Mouse (Mus musculus) forebrain, embryonic 12.5 days (tissue): Measurements from ENCODE around the gene Calm2. TPM values are rescaled to one million over a fixed set of nuclear protein-coding genes. Genes with fewer than 3 reads are reported as not detected.
A peak's percentile ranks its signal among the peaks of the same experiment; 100 is the strongest.

Source experiments
- ATAC-seq: fragments of 200-750 bp; cut with Nextera tagmentation; 2 replicates; pipeline ENCODE4 v1.8.0; 2017; ENCODE audit warnings: moderate TSS enrichment; ENCODE audit not compliant: low FRiP score
- H3K27ac ChIP-seq: fragments of 300-500 bp; sonication (generic); 2 replicates; pipeline ENCODE4 v1.5.1; 2016; ENCODE audit warnings: mild to moderate bottlenecking
- H3K27me3 ChIP-seq: fragments of 300-500 bp; sonication (generic); 2 replicates; pipeline ENCODE4 v1.6.1; 2016; ENCODE audit warnings: mild to moderate bottlenecking
- H3K36me3 ChIP-seq: fragments of 300-500 bp; sonication (generic); replicated peaks from 2 replicates; pipeline ENCODE4 v1.6.1; 2016; ENCODE audit warnings: mild to moderate bottlenecking
- H3K4me1 ChIP-seq: fragments of 300-500 bp; sonication (generic); 2 replicates; pipeline ENCODE4 v1.6.1; 2016
- H3K4me2 ChIP-seq: fragments of 300-500 bp; sonication (generic); 2 replicates; pipeline ENCODE4 v1.6.1; 2016; ENCODE audit warnings: mild to moderate bottlenecking, moderate library complexity
- H3K4me3 ChIP-seq: fragments of 300-500 bp; sonication (generic); replicated peaks from 2 replicates; pipeline ENCODE4 v1.5.1; 2016; ENCODE audit warnings: mild to moderate bottlenecking
- H3K9ac ChIP-seq: fragments of 300-500 bp; sonication (generic); 2 replicates; pipeline ENCODE4 v1.6.1; 2016; ENCODE audit warnings: mild to moderate bottlenecking
- H3K9me3 ChIP-seq: fragments of 300-500 bp; sonication (generic); 2 replicates; pipeline ENCODE4 v1.6.1; 2016
- WGBS: fragments of 180-500 bp; shearing (Covaris S2); methylation state at CpG from one replicate; pipeline ENCODE4 v1.1.7; 2016; 5-methylcytosine and 5-hydroxymethylcytosine counted together
- polyA plus RNA-seq: library from polyadenylated mRNA; unstranded; fragments of >200 nt; fragmentation: Nextera tagmentation; extraction: Ambion mirVana; gene quantifications from 2 replicates; pipeline ENCODE4 v1.2.1, GENCODE M21; 2016

The Calm2 gene
- polyA plus RNA-seq, result 1,267 and 1,277 TPM in 2 replicates

GRCm38 (mm10) chr17:87446767-87447611 is at the start of gene Calm2:
Calm2 (minus strand) TSS chr17:87446935.
- H3K27me3 ChIP-seq, result no peaks in the 10 kb centered on the region
- peak; percentile 93 for ATAC-seq
- peaks cover 35% of the 10 kb centered on the region for H3K4me1 ChIP-seq
- H3K36me3 ChIP-seq, result no peaks in the 10 kb centered on the region; the same call in 1 of the 2 replicates
- peak within 1 kb of the TSS; percentile 93 for H3K4me3 ChIP-seq
- under 1% methylated on average over 68 of the region's 69 CpGs for WGBS
- no peaks in the 10 kb centered on the region for H3K9me3 ChIP-seq
- peak within 1 kb of the TSS; percentile 99 for H3K27ac ChIP-seq
- H3K9ac ChIP-seq, result peak within 1 kb of the TSS; percentile 99
- peak within 1 kb of the TSS; percentile 79 for H3K4me2 ChIP-seq

DNA sequence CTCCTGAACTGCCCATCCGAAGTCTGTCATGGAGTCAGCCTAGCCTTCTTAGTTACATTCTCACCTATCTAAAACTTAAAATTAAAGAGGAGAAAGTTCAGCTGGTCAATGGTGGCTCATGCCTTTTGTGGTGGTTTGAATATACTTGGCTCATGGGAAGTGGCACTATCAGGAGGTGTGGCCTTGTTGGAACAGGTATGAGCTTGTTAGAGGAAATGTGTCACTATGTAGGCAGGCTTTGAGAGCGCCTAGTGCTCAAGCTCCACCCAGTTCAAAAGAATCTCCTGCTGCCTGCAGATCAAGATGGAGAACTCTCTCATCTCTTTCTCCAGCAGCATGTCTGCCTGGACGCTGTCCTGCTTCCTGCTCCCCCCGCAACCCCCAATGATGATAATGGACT is 48.8 kb upstream of the Calm2 start:
- Histone ChIP-seq H3K27me3 (no peaks in the 10 kb centered on the region; the same call in 1 of the 2 replicates), H3K4me1 (peaks cover 7% of the 10 kb centered on the region; the same call in 1 of the 2 replicates), H3K4me3 (no peak overlapping the region), H3K4me2 (no peak overlapping the region), H3K27ac (no peak overlapping the region), H3K9ac (no peak overlapping the region), H3K9me3 (no peaks in the 10 kb centered on the region), H3K36me3 (no peaks in the 10 kb centered on the region)
- ATAC-seq, result no peak
- 93% methylated on average over 4 of the region's 4 CpGs for WGBS

GRCm38 (mm10) chr17:87494310-87494709 is 47.6 kb upstream of the Calm2 start:
- Histone ChIP-seq H3K36me3 (no peaks in the 10 kb centered on the region), H3K4me1 (peaks cover 11% of the 10 kb centered on the region; the same call in 1 of the 2 replicates), H3K4me3 (no peak overlapping the region), H3K9ac (no peak overlapping the region), H3K9me3 (no peaks in the 10 kb centered on the region), H3K4me2 (no peak overlapping the region), H3K27ac (no peak overlapping the region), H3K27me3 (no peaks in the 10 kb centered on the region)
- no peak for ATAC-seq
- WGBS, result 100% methylated on average over 4 of the region's 4 CpGs

GRCm38 (mm10) chr17:87492286-87492685 is 45.6 kb upstream of the Calm2 start:
- H3K9me3 ChIP-seq, result no peaks in the 10 kb centered on the region
- H3K4me2 ChIP-seq, result no peak overlapping the region
- H3K27me3 ChIP-seq, result no peaks in the 10 kb centered on the region
- peaks cover 11% of the 10 kb centered on the region; the same call in 1 of the 2 replicates for H3K4me1 ChIP-seq
- 42% methylated on average over 4 of the region's 4 CpGs for WGBS
- no peak overlapping the region for H3K9ac ChIP-seq
- ATAC-seq, result no peak
- H3K36me3 ChIP-seq, result no peaks in the 10 kb centered on the region
- no peak overlapping the region for H3K4me3 ChIP-seq
- no peak overlapping the region for H3K27ac ChIP-seq

DNA sequence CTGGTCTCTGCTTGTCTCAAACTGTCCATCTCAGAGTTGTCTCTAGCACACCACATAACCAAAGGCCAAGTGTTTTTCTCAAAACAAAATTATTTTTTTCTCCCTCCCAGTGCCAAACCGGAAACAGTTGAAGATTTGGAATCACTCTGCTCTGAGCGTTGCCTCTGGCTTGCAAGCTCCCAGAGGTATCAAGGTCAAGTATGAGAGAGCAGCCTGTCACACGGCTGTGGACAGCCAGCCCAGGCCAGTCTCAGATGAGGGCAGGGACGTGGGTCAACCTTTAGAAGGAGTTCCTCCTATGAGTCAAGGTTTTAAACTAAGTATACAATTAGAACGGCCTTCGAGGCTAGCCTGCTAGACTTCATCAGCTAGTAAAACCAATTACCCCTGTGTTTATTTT is 43.6 kb upstream of the Calm2 start:
- no peak overlapping the region for H3K4me3 ChIP-seq
- WGBS, result 43% methylated on average over 6 of the region's 6 CpGs
- peaks cover 11% of the 10 kb centered on the region; the same call in 1 of the 2 replicates for H3K4me1 ChIP-seq
- H3K36me3 ChIP-seq, result no peaks in the 10 kb centered on the region
- H3K9me3 ChIP-seq, result no peaks in the 10 kb centered on the region
- H3K9ac ChIP-seq, result no peak overlapping the region
- no peak overlapping the region for H3K4me2 ChIP-seq
- 0 out of 2 replicates have a peak, but pooled peaks have one; percentile 39 for ATAC-seq
- H3K27me3 ChIP-seq, result no peaks in the 10 kb centered on the region
- peak overlapping the region; percentile 20 for H3K27ac ChIP-seq

GRCm38 (mm10) chr17:87485751-87486150 is 39.0 kb upstream of the Calm2 start:
- H3K27ac ChIP-seq, result no peak overlapping the region
- H3K4me3 ChIP-seq, result no peak overlapping the region
- no peaks in the 10 kb centered on the region for H3K9me3 ChIP-seq
- WGBS, result 92% methylated on average over 5 of the region's 5 CpGs
- H3K36me3 ChIP-seq, result no peaks in the 10 kb centered on the region
- no peak overlapping the region for H3K4me2 ChIP-seq
- 0 out of 2 replicates have a peak, but pooled peaks cover 6% of the 10 kb centered on the region for H3K4me1 ChIP-seq
- H3K27me3 ChIP-seq, result no peaks in the 10 kb centered on the region
- no peak overlapping the region for H3K9ac ChIP-seq
- no peak for ATAC-seq

DNA sequence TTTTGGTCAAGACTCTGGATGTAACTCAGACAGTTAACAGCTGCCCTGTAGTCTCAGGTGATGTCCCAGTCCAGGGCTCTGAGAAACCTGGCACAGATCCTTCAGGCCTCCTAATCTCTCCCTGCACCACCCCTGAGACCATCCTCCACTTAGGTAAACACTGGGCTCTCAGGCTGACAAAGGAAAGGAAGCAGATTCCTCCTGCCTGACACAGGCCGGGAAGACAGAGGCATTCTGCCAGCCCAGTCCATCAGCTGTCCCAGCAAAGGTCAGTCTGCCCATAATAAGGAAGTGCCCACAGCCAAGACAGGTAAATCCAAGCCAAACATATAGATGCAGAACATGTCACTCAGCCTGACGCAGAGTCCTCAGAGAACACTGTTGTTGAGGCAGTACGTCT is 36.1 kb upstream of the Calm2 start:
- Histone ChIP-seq H3K27ac (no peak overlapping the region), H3K4me1 (no peaks in the 10 kb centered on the region; the same call in 1 of the 2 replicates)
- 79% methylated on average over 3 of the region's 3 CpGs for WGBS

GRCm38 (mm10) chr17:87478569-87478968 is 31.8 kb upstream of the Calm2 start:
- no peak overlapping the region for H3K4me2 ChIP-seq
- H3K4me1 ChIP-seq, result peaks cover 17% of the 10 kb centered on the region
- no peak; the same call in 1 of the 2 replicates for ATAC-seq
- H3K27me3 ChIP-seq, result peaks cover 13% of the 10 kb centered on the region
- H3K4me3 ChIP-seq, result no peak overlapping the region
- H3K9ac ChIP-seq, result no peak overlapping the region
- 0 out of 2 replicates have a peak overlapping the region, but pooled peaks have one; percentile 26 for H3K27ac ChIP-seq
- 77% methylated on average over 9 of the region's 9 CpGs for WGBS
- H3K36me3 ChIP-seq, result no peaks in the 10 kb centered on the region
- H3K9me3 ChIP-seq, result no peaks in the 10 kb centered on the region

More for the DNA sequence above, 36.1 kb upstream of the Calm2 start:
- Histone ChIP-seq H3K4me2 (no peak overlapping the region), H3K36me3 (no peaks in the 10 kb centered on the region), H3K4me3 (no peak overlapping the region), H3K9me3 (no peaks in the 10 kb centered on the region), H3K9ac (no peak overlapping the region), H3K27me3 (no peaks in the 10 kb centered on the region)
- no peak for ATAC-seq

GRCm38 (mm10) chr17:87477611-87478010 is 30.9 kb upstream of the Calm2 start:
- H3K4me3 ChIP-seq, result no peak overlapping the region
- H3K36me3 ChIP-seq, result no peaks in the 10 kb centered on the region
- peak overlapping the region; percentile 5; the same call in 1 of the 2 replicates for H3K27ac ChIP-seq
- H3K9me3 ChIP-seq, result no peaks in the 10 kb centered on the region
- WGBS, result 73% methylated on average over 16 of the region's 16 CpGs
- ATAC-seq, result no peak
- peaks cover 13% of the 10 kb centered on the region for H3K27me3 ChIP-seq
- no peak overlapping the region for H3K9ac ChIP-seq
- peaks cover 21% of the 10 kb centered on the region for H3K4me1 ChIP-seq
- no peak overlapping the region for H3K4me2 ChIP-seq

DNA sequence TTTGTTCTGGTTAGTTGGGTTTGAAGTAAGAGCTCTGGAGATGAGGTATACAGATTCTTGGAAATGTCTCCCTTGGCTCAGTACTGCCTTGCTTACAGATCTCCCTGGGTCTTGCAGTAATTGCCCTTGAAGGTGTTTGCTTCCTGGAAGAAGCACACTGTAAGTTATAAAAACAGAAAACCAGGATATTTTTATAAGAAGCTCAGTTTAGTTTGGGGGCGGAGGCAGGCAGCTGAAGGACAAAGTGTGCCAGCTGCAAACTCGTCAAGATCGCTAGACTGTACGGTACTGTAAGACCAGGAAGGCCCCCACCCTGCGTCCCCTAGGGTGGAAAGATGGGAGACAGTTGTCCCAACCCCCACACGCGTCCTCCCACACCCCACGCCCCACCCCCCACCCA is 28.6 kb upstream of the Calm2 start:
- Histone ChIP-seq H3K27ac (no peak overlapping the region), H3K4me1 (peaks cover 21% of the 10 kb centered on the region), H3K4me3 (no peak overlapping the region), H3K36me3 (no peaks in the 10 kb centered on the region), H3K27me3 (peaks cover 13% of the 10 kb centered on the region), H3K9ac (no peak overlapping the region), H3K4me2 (no peak overlapping the region), H3K9me3 (no peaks in the 10 kb centered on the region)
- no peak for ATAC-seq
- 71% methylated on average over 8 of the region's 8 CpGs for WGBS

GRCm38 (mm10) chr17:87474501-87474795 is 27.7 kb upstream of the Calm2 start:
- no peak for ATAC-seq
- Histone ChIP-seq H3K27ac (no peak overlapping the region), H3K9ac (peak overlapping the region; percentile 45)

DNA sequence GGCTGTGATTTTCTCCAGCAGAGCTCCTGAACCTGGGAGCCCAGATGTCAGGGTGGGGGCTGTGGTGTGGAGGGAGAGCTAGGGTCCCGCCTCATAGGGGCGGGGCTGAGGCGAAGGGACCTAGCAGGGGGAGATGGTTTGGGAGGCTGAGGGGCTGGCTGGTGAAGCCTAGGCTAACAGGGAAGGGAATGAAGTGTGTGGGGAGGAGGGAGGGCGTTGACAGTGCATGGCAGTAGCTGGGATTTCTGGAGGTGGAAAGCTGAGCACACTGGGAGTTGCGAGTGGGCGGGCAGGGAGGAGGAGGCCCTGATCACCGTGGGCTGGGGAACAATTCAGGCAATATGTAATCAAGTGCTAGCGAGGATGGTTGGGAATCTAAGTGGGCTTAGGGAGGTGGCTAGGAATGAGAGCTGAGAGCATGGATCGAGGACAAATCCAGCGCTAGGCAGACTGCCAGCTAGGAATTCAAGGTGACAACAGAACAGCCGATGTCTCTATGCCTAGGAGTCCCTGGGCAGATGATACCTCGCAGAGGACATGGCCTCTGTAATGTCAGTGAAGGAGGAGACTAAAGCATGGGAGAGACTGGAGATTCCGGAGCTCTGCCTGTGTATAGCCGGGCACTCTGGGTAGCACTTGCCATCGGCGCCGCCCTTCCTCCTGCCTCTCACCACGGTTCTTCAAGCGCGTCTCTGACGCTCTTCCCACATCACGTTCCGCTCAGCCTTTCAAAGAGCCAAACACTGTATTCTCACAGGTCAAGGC is 27.2 kb upstream of the Calm2 start:
- peak overlapping the region; percentile 75 for H3K4me2 ChIP-seq
- ATAC-seq, result peak; percentile 73
- peak overlapping the region; percentile 63 for H3K27ac ChIP-seq
- WGBS, result under 1% methylated on average over 23 of the region's 23 CpGs
- no peaks in the 10 kb centered on the region for H3K36me3 ChIP-seq
- peak overlapping the region; percentile 45 for H3K9ac ChIP-seq
- peaks cover 21% of the 10 kb centered on the region for H3K4me1 ChIP-seq
- peak overlapping the region; percentile 38 for H3K4me3 ChIP-seq
- H3K9me3 ChIP-seq, result no peaks in the 10 kb centered on the region
- peaks cover 13% of the 10 kb centered on the region for H3K27me3 ChIP-seq

More at GRCm38 (mm10) chr17:87474501-87474795, 27.7 kb upstream of the Calm2 start:
- Histone ChIP-seq H3K4me3 (peak overlapping the region; percentile 38), H3K36me3 (no peaks in the 10 kb centered on the region), H3K4me1 (peaks cover 21% of the 10 kb centered on the region), H3K27me3 (peaks cover 13% of the 10 kb centered on the region), H3K4me2 (peak overlapping the region; percentile 75), H3K9me3 (no peaks in the 10 kb centered on the region)
- WGBS, result under 1% methylated on average over 7 of the region's 7 CpGs
